Mouse (Mus musculus): ENCODE measurements at regions not wholly inside any gene's neighbourhood (a gene's known extent, or its start where the extent isn't known, plus 50 kb on each side); places are given as distances from the start of the nearest gene placed in this dataset.

- Histone ChIP-seq H3K27ac (ENCODE audit: low read depth, low read length) (no peak overlapping the region), H3K4me2 (ENCODE audit: low read depth, low read length, poor library complexity, severe bottlenecking) (no peak overlapping the region), H3K9me3 (ENCODE audit: low read length) (no peaks in the 10 kb centered on the region), H3K27me3 (ENCODE audit: insufficient read depth, low read length) (no peaks in the 10 kb centered on the region), H3K36me3 (ENCODE audit: insufficient read depth, low read length) (no peaks in the 10 kb centered on the region), H3K9ac (replicated peaks; ENCODE audit: low read length, poor library complexity, severe bottlenecking) (no peak overlapping the region), H3K4me3 (ENCODE audit: low read depth, low read length) (no peak overlapping the region), H3K4me1 (ENCODE audit: insufficient read depth, low read length) (no peaks in the 10 kb centered on the region)
- ATAC-seq (ENCODE audit: low FRiP score) (no peak), DNase-seq (ENCODE audit: low spot score) (no peak)
- TF ChIP-seq CTCF (IDR thresholded peaks at IDR 0.05): no peak
- WGBS: 76% methylated on average over 8 of the region's 8 CpGs
Measured at GRCm38 (mm10) chr16:50700811-50701517, 110.0 kb upstream of the Ccdc54 start.

- H3K27me3 ChIP-seq (ENCODE audit: insufficient read depth, low read length): no peaks in the 10 kb centered on the region
- WGBS: 64% methylated on average over 2 of the region's 2 CpGs
- no peaks in the 10 kb centered on the region for H3K36me3 ChIP-seq (ENCODE audit: insufficient read depth, low read length)
- no peaks in the 10 kb centered on the region for H3K4me1 ChIP-seq (ENCODE audit: insufficient read depth, low read length)
- ATAC-seq (ENCODE audit: low FRiP score): no peak
- H3K4me3 ChIP-seq (ENCODE audit: low read depth, low read length): no peak overlapping the region
- H3K9me3 ChIP-seq (ENCODE audit: low read length): no peaks in the 10 kb centered on the region
- no peak overlapping the region for H3K9ac ChIP-seq (replicated peaks; ENCODE audit: low read length, poor library complexity, severe bottlenecking)
- H3K27ac ChIP-seq (ENCODE audit: low read depth, low read length): no peak overlapping the region
- no peak for TF ChIP-seq CTCF (IDR thresholded peaks at IDR 0.05)
- DNase-seq (ENCODE audit: low spot score): no peak
- H3K4me2 ChIP-seq (ENCODE audit: low read depth, low read length, poor library complexity, severe bottlenecking): no peak overlapping the region
Measured at GRCm38 (mm10) chr16:50700123-50700522, 109.2 kb upstream of the Ccdc54 start.

DNA sequence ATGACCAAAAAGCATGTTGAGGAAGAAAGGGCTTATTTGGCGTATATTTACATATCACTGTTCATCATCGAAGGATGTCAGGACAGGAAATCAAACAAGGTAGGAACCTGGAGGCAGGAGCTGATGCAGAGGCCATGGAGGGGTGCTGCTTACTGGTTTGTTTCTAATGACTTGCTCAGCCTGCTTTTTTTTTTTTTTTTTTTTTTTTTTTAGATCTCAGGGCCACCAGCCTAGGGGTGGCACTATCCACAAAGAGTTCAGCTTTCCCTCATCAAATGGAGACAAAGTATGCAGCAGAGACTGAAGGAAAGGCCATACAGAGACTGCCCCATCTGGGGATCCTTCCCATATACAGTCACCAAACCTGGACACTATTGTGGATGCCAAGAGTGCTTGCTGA is 106.8 kb upstream of the Ccdc54 start:
- no peak for TF ChIP-seq CTCF (IDR thresholded peaks at IDR 0.05)
- DNase-seq (ENCODE audit: low spot score): no peak
- Histone ChIP-seq H3K4me3 (ENCODE audit: low read depth, low read length) (no peak overlapping the region), H3K9ac (replicated peaks; ENCODE audit: low read length, poor library complexity, severe bottlenecking) (no peak overlapping the region), H3K36me3 (ENCODE audit: insufficient read depth, low read length) (no peaks in the 10 kb centered on the region), H3K9me3 (ENCODE audit: low read length) (no peaks in the 10 kb centered on the region), H3K4me2 (ENCODE audit: low read depth, low read length, poor library complexity, severe bottlenecking) (no peak overlapping the region), H3K27ac (ENCODE audit: low read depth, low read length) (no peak overlapping the region), H3K27me3 (ENCODE audit: insufficient read depth, low read length) (no peaks in the 10 kb centered on the region), H3K4me1 (ENCODE audit: insufficient read depth, low read length) (no peaks in the 10 kb centered on the region)
- ATAC-seq (ENCODE audit: low FRiP score): no peak
- 95% methylated on average over 2 of the region's 2 CpGs for WGBS

DNA sequence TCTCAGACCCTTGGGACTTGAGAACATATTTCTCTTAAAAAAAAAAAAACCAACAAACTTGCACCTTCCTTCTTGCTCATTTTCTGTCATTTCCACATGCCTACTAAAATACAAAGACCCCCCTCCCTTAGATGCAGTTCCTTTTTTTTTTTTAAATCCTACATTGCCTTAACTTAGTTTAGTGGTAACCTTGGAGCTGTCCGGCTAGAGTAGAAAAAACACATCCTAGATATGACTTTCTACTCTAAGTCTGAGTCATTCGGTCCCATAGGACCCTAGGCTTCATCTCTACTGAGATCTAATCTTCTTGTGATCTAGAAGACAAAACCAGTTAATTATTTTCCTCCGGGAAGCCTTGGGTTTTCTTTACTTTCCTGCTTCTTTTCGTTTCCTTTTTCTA is 105.1 kb upstream of the Ccdc54 start:
- Histone ChIP-seq H3K4me2 (ENCODE audit: low read depth, low read length, poor library complexity, severe bottlenecking) (no peak overlapping the region), H3K27ac (ENCODE audit: low read depth, low read length) (no peak overlapping the region), H3K9me3 (ENCODE audit: low read length) (no peaks in the 10 kb centered on the region), H3K27me3 (ENCODE audit: insufficient read depth, low read length) (no peaks in the 10 kb centered on the region), H3K9ac (replicated peaks; ENCODE audit: low read length, poor library complexity, severe bottlenecking) (no peak overlapping the region), H3K36me3 (ENCODE audit: insufficient read depth, low read length) (no peaks in the 10 kb centered on the region), H3K4me3 (ENCODE audit: low read depth, low read length) (no peak overlapping the region), H3K4me1 (ENCODE audit: insufficient read depth, low read length) (no peaks in the 10 kb centered on the region)
- WGBS: 90% methylated on average over 4 of the region's 4 CpGs
- ATAC-seq (ENCODE audit: low FRiP score) (no peak), DNase-seq (ENCODE audit: low spot score) (no peak)
- no peak for TF ChIP-seq CTCF (IDR thresholded peaks at IDR 0.05)

DNA sequence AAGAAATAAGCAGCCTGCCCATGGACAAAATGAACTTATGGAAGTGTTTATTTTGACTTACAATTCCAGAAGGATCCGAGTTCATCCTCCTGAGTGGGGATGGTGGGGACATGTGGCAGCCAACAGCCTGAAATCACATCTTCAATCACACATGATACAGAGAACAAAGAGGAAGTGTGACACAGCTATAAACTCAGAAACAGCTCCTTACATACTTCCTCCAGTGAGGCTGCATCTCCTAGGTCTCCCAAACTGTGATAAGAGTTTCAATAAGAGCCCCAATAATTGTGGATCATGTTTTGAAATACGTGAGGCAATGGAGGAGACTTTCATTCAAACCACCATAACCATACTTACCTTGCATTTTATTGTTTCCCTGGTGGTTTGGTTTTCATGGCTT is 103.1 kb upstream of the Ccdc54 start:
- TF ChIP-seq CTCF (IDR thresholded peaks at IDR 0.05): no peak
- Histone ChIP-seq H3K27me3 (ENCODE audit: insufficient read depth, low read length) (no peaks in the 10 kb centered on the region), H3K9ac (replicated peaks; ENCODE audit: low read length, poor library complexity, severe bottlenecking) (no peak overlapping the region), H3K27ac (ENCODE audit: low read depth, low read length) (no peak overlapping the region), H3K4me2 (ENCODE audit: low read depth, low read length, poor library complexity, severe bottlenecking) (no peak overlapping the region), H3K9me3 (ENCODE audit: low read length) (no peaks in the 10 kb centered on the region), H3K36me3 (ENCODE audit: insufficient read depth, low read length) (no peaks in the 10 kb centered on the region), H3K4me1 (ENCODE audit: insufficient read depth, low read length) (no peaks in the 10 kb centered on the region), H3K4me3 (ENCODE audit: low read depth, low read length) (no peak overlapping the region)
- WGBS: 73% methylated on average over 2 of the region's 2 CpGs
- DNase-seq (ENCODE audit: low spot score) (no peak), ATAC-seq (ENCODE audit: low FRiP score) (no peak)

- Histone ChIP-seq H3K4me3 (ENCODE audit: low read depth, low read length) (no peak overlapping the region), H3K4me2 (ENCODE audit: low read depth, low read length, poor library complexity, severe bottlenecking) (no peak overlapping the region), H3K36me3 (ENCODE audit: insufficient read depth, low read length) (no peaks in the 10 kb centered on the region), H3K27me3 (ENCODE audit: insufficient read depth, low read length) (no peaks in the 10 kb centered on the region), H3K27ac (ENCODE audit: low read depth, low read length) (no peak overlapping the region), H3K9ac (replicated peaks; ENCODE audit: low read length, poor library complexity, severe bottlenecking) (no peak overlapping the region), H3K9me3 (ENCODE audit: low read length) (no peaks in the 10 kb centered on the region), H3K4me1 (ENCODE audit: insufficient read depth, low read length) (no peaks in the 10 kb centered on the region)
- no peak for ATAC-seq (ENCODE audit: low FRiP score)
- WGBS: 83% methylated on average over 7 of the region's 7 CpGs
- no peak for DNase-seq (ENCODE audit: low spot score)
- TF ChIP-seq CTCF (IDR thresholded peaks at IDR 0.05): no peak
Measured at GRCm38 (mm10) chr16:50690818-50691217, 99.9 kb upstream of the Ccdc54 start.

Measured in midbrain, postnatal 0 days (tissue).